Mouse (Mus musculus) embryo, embryonic 11 days (tissue): ENCODE results near the gene Cd59a.
"Not testable (repeated sequence)": the region's sequence is repeated elsewhere in the genome, so short reads cannot be mapped to it uniquely, and the experiment has no call there.

Experiments
- DNase-seq: peaks from one replicate; pipeline ENCODE4 v3.0.0-alpha.2; 2015

The Cd59a gene

GRCm38 (mm10) chr2:104095741-104096213, at the start of gene Cd59a:
Gene Cd59a, plus strand, starts transcription at chr2:104095801.
- DNase-seq: peak; percentile 86

GRCm38 (mm10) chr2:104058381-104058780, 37.2 kb upstream of the Cd59a start:
- no peak for DNase-seq

GRCm38 (mm10) chr2:104058954-104059353, 36.6 kb upstream of the Cd59a start:
- no peak for DNase-seq

- DNase-seq: no peak
These were observed 35.8 kb upstream of the Cd59a start for GRCm38 (mm10) chr2:104059786-104060185.

GRCm38 (mm10) chr2:104060996-104061395, 34.6 kb upstream of the Cd59a start:
- DNase-seq: no peak

- no peak for DNase-seq
These were observed 32.9 kb upstream of the Cd59a start for GRCm38 (mm10) chr2:104062665-104063064.

- DNase-seq: no peak
These were observed 31.4 kb upstream of the Cd59a start for GRCm38 (mm10) chr2:104064152-104064551.

GRCm38 (mm10) chr2:104065526-104065925, 30.1 kb upstream of the Cd59a start, which contains the start of gene Gm10912:
Gene Gm10912, plus strand, starts transcription at chr2:104065826.
- DNase-seq: not testable (repeated sequence)

GRCm38 (mm10) chr2:104068450-104068849, 27.2 kb upstream of the Cd59a start, which contains the start of gene Gm10799:
Gene Gm10799, minus strand, starts transcription at chr2:104068550.
- not testable (repeated sequence) for DNase-seq

- peak; percentile 79 for DNase-seq
These were observed 25.9 kb upstream of the Cd59a start, which contains the start of gene Cd59b for GRCm38 (mm10) chr2:104069704-104070185. Gene Cd59b, plus strand, starts transcription at chr2:104069849.

- DNase-seq: not testable (repeated sequence)
These were observed 17.3 kb upstream of the Cd59a start for GRCm38 (mm10) chr2:104078285-104078684.

- DNase-seq: not testable (repeated sequence)
These were observed 14.1 kb upstream of the Cd59a start for GRCm38 (mm10) chr2:104081436-104082050.

GRCm38 (mm10) chr2:104082474-104082873, 13.1 kb upstream of the Cd59a start:
- DNase-seq: no peak

GRCm38 (mm10) chr2:104084027-104084426, 11.6 kb upstream of the Cd59a start:
- DNase-seq: not testable (repeated sequence)

GRCm38 (mm10) chr2:104087562-104087961, 8.0 kb upstream of the Cd59a start:
- not testable (repeated sequence) for DNase-seq

GRCm38 (mm10) chr2:104093305-104093704, 2.3 kb upstream of the Cd59a start:
- DNase-seq: no peak

GRCm38 (mm10) chr2:104096256-104096655, 655 bp downstream of the Cd59a start:
- no peak for DNase-seq

GRCm38 (mm10) chr2:104096796-104097195, 1.2 kb downstream of the Cd59a start:
- DNase-seq: not testable (repeated sequence)

- not testable (repeated sequence) for DNase-seq
These were observed 1.8 kb downstream of the Cd59a start for GRCm38 (mm10) chr2:104097396-104097795.

GRCm38 (mm10) chr2:104098529-104099230, 3.1 kb downstream of the Cd59a start:
- DNase-seq: no peak

GRCm38 (mm10) chr2:104099231-104099585, 3.6 kb downstream of the Cd59a start:
- DNase-seq: no peak

GRCm38 (mm10) chr2:104099946-104100345, 4.3 kb downstream of the Cd59a start:
- no peak for DNase-seq

GRCm38 (mm10) chr2:104104800-104105199, 9.2 kb downstream of the Cd59a start:
- DNase-seq: no peak

- DNase-seq: not testable (repeated sequence)
These were observed 13.4 kb downstream of the Cd59a start for GRCm38 (mm10) chr2:104109021-104109420.
